Mouse (Mus musculus) thymus, postnatal 25 days (tissue): Measurements from ENCODE around the gene Ikzf4.
"Not testable (repeated sequence)": the region's sequence is repeated elsewhere in the genome, so short reads cannot be mapped to it uniquely, and the experiment has no call there.

Experiments
- DNase-seq: peaks from one replicate; pipeline ENCODE4 v3.0.0; 2022

The Ikzf4 gene

DNA sequence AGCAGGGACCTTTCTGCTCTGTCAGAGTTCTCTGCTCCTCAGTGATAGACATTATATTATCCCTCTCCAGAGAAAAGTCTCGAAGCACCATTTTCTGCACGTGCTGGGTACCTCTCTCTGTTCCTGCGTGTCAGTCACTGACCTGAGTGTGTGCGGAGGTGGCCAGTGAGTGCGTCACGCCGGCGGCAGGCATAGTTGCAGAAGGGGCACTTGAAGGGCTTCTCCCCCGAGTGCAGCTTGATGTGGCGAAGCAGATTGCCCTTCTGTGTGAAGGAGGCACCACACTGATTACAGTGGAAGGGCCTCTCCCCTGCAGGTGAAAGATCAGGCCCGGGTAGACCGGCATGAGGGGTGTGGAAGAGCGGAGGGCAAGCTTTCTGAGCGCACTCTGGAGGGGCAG, 5.8 kb downstream of the Ikzf4 start:
- DNase-seq: no peak

- DNase-seq: peak; percentile 82
Observed at GRCm38 (mm10) chr10:128637011-128637410, 8.8 kb downstream of the Ikzf4 start.

- DNase-seq: peak; percentile 68
Observed at GRCm38 (mm10) chr10:128636561-128636960, 9.2 kb downstream of the Ikzf4 start.

DNA sequence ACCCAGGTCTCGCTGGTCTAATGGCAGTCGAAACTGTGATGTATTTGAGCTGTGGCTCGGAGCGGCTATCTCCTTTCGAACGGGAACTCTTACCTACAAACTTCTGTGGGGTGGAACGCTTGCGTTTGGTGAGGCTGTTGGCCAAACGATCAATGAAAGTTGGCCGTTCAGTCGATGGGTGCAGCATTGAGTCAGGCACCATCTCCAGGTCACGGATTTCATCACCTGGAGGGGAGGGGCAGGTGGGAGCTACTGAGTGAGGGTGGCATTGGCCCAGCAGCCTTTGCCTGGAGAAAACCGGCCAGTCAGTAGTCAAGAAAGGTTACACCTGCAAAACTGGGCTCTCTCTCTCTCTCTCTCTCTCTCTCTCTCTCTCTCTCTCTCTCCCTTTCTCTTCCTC, 10.1 kb downstream of the Ikzf4 start:
- no peak for DNase-seq

GRCm38 (mm10) chr10:128631571-128631970, 14.2 kb downstream of the Ikzf4 start:
- DNase-seq: no peak

GRCm38 (mm10) chr10:128630306-128630705, 15.5 kb downstream of the Ikzf4 start:
- not testable (repeated sequence) for DNase-seq

GRCm38 (mm10) chr10:128629746-128630145, 16.0 kb downstream of the Ikzf4 start:
- no peak for DNase-seq

DNA sequence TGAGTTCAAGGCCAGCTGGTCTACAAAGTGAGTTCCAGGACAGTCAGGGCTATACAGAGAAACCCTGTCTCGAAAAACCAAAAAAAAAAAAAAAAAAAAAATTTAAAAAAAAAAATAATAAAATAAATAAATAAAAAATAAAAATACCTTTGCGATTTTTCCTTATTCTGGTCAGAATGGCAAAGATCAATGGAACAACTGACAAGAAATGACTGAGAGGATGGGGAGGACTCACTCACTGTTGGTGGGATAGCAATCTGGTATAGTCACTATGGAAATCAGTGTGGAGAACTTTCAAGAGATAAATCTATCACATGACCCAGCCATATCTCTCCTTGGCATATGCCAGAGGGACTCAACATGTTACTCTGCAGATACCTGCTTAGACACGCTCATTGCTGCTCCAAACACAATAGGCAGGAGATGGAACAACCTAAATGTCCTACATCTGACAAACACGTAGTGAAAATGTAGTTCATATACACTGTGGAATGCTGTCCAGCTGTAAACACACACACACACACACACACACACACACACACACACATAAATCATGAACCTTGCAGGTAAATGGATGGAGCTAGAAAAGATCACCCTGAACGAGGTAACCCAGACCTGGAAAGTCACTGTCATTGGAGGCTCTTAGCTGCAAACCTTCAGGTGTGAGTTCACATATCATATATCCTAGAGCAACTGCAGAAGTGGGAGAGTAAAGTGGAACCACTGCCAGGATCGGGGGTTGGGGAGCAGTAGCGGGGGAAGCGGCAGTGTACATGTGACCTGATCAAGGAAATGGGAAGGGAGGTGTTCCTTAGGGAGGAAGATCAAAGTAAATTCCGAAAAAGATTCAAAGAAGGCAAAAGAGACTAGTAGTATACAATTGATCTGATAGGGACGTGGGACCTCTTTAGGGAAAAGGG, 18.1 kb downstream of the Ikzf4 start:
- DNase-seq: no peak

GRCm38 (mm10) chr10:128626311-128627310, 19.2 kb downstream of the Ikzf4 start, which contains the start of gene Rps26:
Gene Rps26, minus strand, starts transcription at chr10:128626747.
- DNase-seq: peak; percentile 82

GRCm38 (mm10) chr10:128625287-128625894, 20.4 kb downstream of the Ikzf4 start:
- DNase-seq: no peak

GRCm38 (mm10) chr10:128623106-128623613, 22.6 kb downstream of the Ikzf4 start:
- DNase-seq: not testable (repeated sequence)

DNA sequence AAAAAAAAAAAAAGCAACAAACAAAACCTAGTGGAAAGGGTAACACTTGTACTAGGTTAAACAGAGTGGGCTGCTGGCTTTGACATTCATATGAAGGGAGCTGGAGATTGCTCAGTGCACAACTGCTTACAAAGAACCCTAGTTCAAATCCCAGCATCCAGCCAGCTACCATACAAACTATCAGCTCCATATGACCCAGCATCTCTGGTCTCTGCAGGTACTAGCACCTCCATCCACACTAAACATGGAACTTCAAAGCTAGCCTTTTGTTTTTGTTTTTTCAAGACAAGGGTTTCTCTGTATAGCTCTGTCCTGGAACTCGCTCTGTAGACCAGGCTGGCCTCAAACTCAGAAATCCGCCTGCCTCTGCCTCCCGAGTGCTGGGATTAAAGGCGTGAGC, 23.1 kb downstream of the Ikzf4 start:
- DNase-seq: no peak

GRCm38 (mm10) chr10:128621986-128622520, 23.7 kb downstream of the Ikzf4 start:
- no peak for DNase-seq

GRCm38 (mm10) chr10:128620241-128620640, 25.6 kb downstream of the Ikzf4 start:
- DNase-seq: no peak

DNA sequence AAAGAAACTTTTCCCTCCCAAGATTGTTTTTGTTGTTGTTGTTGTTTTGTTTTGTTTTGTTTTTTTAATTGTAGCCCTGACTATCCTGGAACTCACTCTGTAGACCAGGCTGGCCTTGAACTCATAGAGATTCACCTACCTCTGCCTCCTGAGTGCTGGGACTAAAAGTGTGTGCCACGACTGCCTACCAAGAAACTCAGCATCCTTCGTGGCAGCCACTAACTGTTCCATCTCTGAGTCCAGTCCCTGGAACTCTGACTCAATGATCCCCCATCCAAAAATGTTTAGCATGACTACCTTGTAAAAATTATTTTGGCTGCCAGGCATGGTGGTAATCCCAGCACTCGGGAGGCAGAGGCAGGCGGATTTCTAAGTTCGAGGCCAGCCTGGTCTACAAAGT, 26.6 kb downstream of the Ikzf4 start:
- not testable (repeated sequence) for DNase-seq

GRCm38 (mm10) chr10:128618570-128618969, 27.2 kb downstream of the Ikzf4 start:
- DNase-seq: no peak

- DNase-seq: not testable (repeated sequence)
Observed at GRCm38 (mm10) chr10:128615798-128616448, 29.9 kb downstream of the Ikzf4 start.

- no peak for DNase-seq
Observed at GRCm38 (mm10) chr10:128614934-128615333, 30.9 kb downstream of the Ikzf4 start.

GRCm38 (mm10) chr10:128613820-128614219, 32.0 kb downstream of the Ikzf4 start:
- not testable (repeated sequence) for DNase-seq

DNA sequence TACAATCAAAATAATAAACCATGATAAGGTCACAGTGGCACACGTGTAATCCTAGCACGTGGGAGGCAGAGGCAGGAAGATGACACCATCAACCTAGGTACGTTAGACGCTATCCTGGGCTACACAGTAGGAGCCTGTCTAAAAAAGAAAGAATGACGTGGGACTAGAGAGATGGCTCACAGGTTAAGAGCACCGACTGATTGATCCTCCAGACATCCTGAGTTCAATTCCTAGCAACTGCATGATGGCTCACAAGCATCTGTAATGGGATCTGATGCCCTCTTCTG, 32.7 kb downstream of the Ikzf4 start:
- DNase-seq: no peak

GRCm38 (mm10) chr10:128612433-128613153, 33.2 kb downstream of the Ikzf4 start:
- DNase-seq: peak; percentile 82
